Mouse (Mus musculus): ENCODE measurements at regions not wholly inside any gene's neighbourhood (a gene's known extent, or its start where the extent isn't known, plus 50 kb on each side); places are given as distances from the start of the nearest gene placed in this dataset.

DNA sequence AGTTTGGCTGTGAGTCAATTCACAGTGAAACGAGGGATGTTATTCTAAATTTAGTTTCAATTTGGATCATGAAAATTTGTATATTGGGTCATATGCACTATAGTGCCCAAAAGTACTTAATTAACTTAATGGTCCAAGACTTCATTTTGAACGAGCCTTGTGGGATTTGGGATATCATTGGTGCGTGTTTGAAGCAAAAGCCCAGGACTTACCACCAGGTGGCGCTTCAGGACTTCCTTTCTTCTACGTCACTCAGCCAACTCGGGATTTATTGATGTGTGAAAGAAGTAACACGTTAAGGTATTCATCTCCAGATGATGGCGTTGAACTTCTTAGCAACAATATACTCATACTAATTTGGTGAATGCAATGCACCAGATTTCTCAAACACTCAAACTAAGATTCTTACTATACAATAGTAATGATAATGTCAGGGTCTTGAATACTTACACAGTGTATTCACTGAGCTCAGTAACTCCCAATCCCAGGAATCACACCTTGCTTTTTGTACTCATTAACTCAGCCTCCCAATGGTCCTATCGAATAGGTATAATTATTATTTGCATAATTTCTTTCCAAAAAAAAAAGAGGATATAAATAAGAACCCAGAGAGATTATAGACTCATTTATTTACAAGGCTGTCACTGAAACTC is 464.0 kb upstream of the Cntn6 start:
- peak; percentile 15 to 30 for DNase-seq (ENCODE audit: low spot score in 2 of 2)

GRCm38 (mm10) chr6:104038853-104039252 is 453.7 kb upstream of the Cntn6 start:
- DNase-seq (ENCODE audit: low spot score in 2 of 2): no peak

DNA sequence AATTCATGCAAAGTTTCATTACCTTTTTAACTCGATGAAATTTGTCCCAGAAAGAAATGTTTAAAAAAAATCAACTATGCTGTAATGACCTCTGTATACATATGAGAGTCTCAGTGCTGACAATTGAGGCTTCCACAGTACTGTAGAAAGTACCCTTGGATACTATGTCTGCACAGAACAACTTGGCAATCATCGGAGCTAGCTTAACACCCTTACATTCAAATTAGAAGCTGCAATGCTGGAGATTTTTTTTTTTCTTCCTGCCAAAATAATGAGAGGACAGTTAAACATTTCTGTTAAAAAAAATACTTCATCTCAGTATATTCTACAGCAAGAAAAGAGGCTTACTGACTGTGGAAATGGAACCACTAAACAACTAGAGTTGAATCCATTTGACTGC is 452.1 kb upstream of the Cntn6 start:
- DNase-seq (ENCODE audit: low spot score in 2 of 2): no peak

DNA sequence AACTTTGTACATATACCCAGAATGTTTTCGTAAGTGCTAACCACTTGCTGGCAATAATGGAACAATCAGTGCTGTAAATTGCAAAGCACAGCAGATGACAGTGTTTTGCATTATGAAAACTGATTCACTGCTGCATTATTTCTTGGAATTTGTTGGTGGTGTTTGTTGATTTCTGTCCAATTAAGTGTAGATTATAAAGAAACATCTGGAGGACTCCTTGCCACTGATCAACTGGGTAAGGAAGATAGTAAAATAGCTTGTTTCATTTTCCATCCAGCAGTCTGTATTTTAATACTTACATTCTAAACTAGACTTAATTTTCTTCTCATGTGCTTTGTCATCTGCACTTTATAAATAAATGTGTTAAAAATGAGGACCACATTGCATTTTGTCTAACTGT is 436.6 kb upstream of the Cntn6 start:
- DNase-seq (ENCODE audit: low spot score in 2 of 2): no peak

DNA sequence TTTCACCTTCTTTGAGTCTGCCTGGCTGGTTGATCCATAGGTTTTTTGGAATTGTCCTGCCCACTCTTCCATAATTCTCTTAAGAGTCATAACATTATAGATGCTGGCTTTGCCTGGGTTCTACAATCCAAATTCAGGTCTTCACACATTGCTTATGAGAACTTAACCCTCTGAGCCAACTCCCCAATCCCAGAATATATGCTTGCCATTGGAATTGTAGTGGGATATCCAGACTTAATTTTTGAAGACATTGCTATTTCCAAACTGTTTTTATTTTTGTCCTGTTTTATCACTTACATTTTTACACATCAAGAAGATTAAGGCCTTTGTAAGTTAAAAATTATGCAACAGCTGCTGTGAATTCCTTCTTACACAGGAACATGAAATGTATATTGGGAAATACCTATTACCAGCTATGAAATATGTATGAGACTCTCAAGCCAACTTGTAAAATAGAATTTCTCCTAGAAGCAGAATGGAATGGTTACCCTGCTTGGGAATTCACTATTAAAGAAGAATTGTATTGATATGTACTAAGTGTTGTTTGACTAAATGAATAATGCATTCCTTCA is 430.8 kb upstream of the Cntn6 start:
- no peak for DNase-seq (ENCODE audit: low spot score in 2 of 2)

DNA sequence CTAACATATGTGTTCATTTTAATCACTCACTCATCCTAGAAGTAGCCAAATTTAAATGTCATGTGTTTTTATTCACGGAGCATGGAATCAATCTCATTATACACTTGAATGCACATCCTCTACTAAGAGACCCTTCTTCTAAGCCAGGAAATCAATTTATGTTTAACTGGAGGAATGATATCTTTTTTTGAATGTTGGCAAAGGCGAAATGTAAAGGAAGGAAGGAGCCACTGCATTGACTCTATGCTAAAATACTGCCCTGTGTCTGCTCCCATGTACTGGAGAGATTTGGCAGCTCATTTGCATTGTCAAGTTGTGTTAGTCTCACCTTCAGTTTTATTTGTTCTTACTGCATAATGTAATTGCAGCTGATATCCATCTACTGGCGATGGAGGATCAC is 412.0 kb upstream of the Cntn6 start:
- DNase-seq (ENCODE audit: low spot score in 2 of 2): no peak

DNA sequence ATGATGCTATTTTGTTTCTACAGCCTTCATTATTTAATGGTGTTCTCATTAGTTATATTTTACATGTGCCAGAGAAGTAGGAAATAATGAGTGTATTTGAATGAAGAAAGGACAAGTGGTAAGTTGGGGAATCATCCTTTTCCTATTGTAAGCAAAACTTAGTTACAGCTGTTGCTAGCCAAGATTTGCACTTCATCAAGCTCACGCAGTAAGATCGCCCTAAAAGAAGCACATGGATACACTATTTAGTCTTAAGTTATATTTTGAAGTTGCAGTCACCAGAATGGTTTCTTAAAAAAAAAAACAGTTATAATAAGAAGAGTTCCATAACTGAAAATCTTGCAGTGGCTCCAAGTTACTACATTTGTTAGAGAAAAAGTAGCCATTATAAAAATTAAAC is 410.3 kb upstream of the Cntn6 start:
- DNase-seq (ENCODE audit: low spot score in 2 of 2): no peak

GRCm38 (mm10) chr6:104108386-104108785 is 384.2 kb upstream of the Cntn6 start:
- DNase-seq (ENCODE audit: low spot score in 2 of 2): no peak

Measured in adrenal gland, postnatal 4 days (tissue).